Mouse (Mus musculus): ENCODE data around the gene Hist1h2ba.

- TF ChIP-seq POLR2A (IDR thresholded peaks at IDR 0.05; ENCODE audit: extremely low read depth, insufficient read depth, low read length): no peak
- TF ChIP-seq CTCF (IDR thresholded peaks at IDR 0.05; ENCODE audit: low read depth, low read length): no peak
Observed at GRCm38 (mm10) chr13:23925792-23926191, 8.2 kb downstream of the Hist1h2ba start.
